Mouse (Mus musculus): ENCODE results near the gene Neurog1. TPM values are rescaled to one million over a fixed set of nuclear protein-coding genes. Genes with fewer than 3 reads are reported as not detected.

The Neurog1 gene
- not detected for polyA plus RNA-seq (2014; fragmentation: Illumina TruSeq; extraction: RNeasy Lipid Tissue Mini Kit (QIAGEN cat#74804))

GRCm38 (mm10) chr13:56251924-56252619 is at the start of gene Neurog1:
TSS of gene Neurog1 (minus strand) at chr13:56252163.

GRCm38 (mm10) chr13:56295943-56296658 is 44.1 kb upstream of the Neurog1 start, which contains the start of gene Cxcl14:
TSS of gene Cxcl14 (minus strand) at chr13:56296551.

Other genes with a start within 250 kb of the Neurog1 start
- 23.9 TPM for gene H2afy, start 115.8 kb downstream of the Neurog1 start, polyA plus RNA-seq (2014; fragmentation: Illumina TruSeq; extraction: RNeasy Lipid Tissue Mini Kit (QIAGEN cat#74804))
- gene Tifab, start 73.3 kb downstream of the Neurog1 start, polyA plus RNA-seq (2014; fragmentation: Illumina TruSeq; extraction: RNeasy Lipid Tissue Mini Kit (QIAGEN cat#74804)) = 1.0 TPM
- 48.8 TPM for gene Cxcl14, start 44.4 kb upstream of the Neurog1 start, polyA plus RNA-seq (2014; fragmentation: Illumina TruSeq; extraction: RNeasy Lipid Tissue Mini Kit (QIAGEN cat#74804))
- not detected for gene Gm3045, start 174.4 kb upstream of the Neurog1 start, polyA plus RNA-seq (2014; fragmentation: Illumina TruSeq; extraction: RNeasy Lipid Tissue Mini Kit (QIAGEN cat#74804))
- 0.80 TPM for gene Slc25a48, start 186.2 kb upstream of the Neurog1 start, polyA plus RNA-seq (2014; fragmentation: Illumina TruSeq; extraction: RNeasy Lipid Tissue Mini Kit (QIAGEN cat#74804))
- not detected for gene Il9, start 230.1 kb upstream of the Neurog1 start, polyA plus RNA-seq (2014; fragmentation: Illumina TruSeq; extraction: RNeasy Lipid Tissue Mini Kit (QIAGEN cat#74804))